Mouse (Mus musculus): Measurements from ENCODE around the gene Cyp1b1. TPM values are rescaled to one million over a fixed set of nuclear protein-coding genes. Genes with fewer than 3 reads are reported as not detected.
A peak's percentile ranks its signal among the peaks of the same experiment; 100 is the strongest.

Gene Cyp1b1
- polyA plus RNA-seq (2021) = 136 TPM

DNA sequence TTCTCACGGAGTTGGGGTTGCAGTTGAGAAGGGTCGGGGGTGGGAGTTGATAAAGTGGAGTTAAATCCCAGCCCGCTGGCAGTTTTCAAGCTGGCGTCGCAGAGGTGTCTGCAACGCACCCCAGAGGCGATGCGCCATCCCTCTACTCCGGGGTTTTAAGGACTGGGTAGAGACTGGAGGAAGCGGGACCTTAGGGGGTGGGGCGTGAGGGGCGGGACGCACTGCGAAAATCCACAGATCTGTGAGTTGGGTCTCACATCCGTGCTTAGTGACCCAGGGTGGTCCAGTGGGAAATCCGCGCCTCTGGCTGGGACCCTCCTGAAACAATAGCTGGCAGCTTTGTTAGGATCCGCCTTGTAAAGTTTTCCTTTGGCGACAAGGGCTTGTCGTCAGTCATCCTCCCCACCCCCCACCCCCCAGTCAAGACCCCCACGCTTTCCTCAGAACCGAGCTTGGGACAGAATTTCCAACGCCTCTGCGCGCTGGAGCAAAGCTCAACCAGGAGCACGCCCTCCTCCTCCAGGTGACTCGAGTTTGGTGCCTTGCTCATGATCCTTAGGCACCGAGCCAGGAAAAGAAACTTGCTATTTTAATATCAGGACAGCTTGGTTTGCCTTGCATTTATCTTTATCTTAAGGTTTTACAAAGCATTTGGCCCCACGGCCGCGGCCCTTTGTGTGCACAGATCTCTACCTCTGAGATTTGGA is at the start of gene Cyp1b1:
Gene Cyp1b1, minus strand, starts transcription at position 131 of the 707 bp plus-strand sequence.
- no peak for TF ChIP-seq CTCF (IDR thresholded peaks at IDR 0.05)
- ChIA-PET CTCF (interaction anchor here (0.7 to 4.3 kb wide), 9 partner anchors 12 to 128 kb away, joined by 3 to 39 read pairs (median 5); no protein-coding TSS in a partner anchor), POLR2A (interaction anchor here (0.5 to 3.1 kb wide), 15 partner anchors 10 to 123 kb away, joined by 3 to 21 read pairs (median 4); no protein-coding TSS in a partner anchor)
- peak; percentile 28 for ATAC-seq
- no peak for DNase-seq (ENCODE audit: low read depth, low spot score)
- in situ Hi-C loops (cut with MboI; ENCODE audit: low pct_unique_long_range_greater_than_20kb) = loop anchor here (5.0 kb wide), 1 partner anchor 112 kb away; no protein-coding TSS in a partner anchor
- no peaks in the 10 kb centered on the region for H3K27me3 ChIP-seq

DNA sequence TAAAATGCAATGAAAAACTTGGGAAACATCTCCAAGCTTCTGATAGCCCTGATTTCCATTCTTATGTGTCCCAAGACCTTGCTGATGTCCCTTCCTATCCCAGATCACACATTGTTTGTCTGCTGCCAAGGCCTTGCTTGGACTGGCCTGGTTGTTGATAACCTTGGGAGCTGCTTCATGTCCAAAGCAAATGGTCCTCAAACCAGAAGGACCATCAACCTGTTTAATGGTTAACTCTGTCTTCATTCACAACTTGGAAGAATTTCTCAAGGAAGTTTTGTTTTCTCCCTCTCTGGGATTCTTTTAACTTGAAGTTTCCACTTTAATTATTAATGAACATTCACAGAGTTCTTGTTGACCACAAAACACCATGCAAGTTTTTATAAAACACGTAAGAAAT is 47.0 kb upstream of the Cyp1b1 start:
- in situ Hi-C loops (cut with MboI; ENCODE audit: low pct_unique_long_range_greater_than_20kb) = no loop called here
- ChIA-PET POLR2A (no interaction called here), CTCF (interaction anchor here (1.5 kb wide), 1 partner anchor 63 kb away, joined by 3 read pairs; no protein-coding TSS in a partner anchor)
- no peak for TF ChIP-seq CTCF (IDR thresholded peaks at IDR 0.05)
- no peaks in the 10 kb centered on the region for H3K27me3 ChIP-seq
- ATAC-seq (no peak), DNase-seq (ENCODE audit: low read depth, low spot score) (no peak)

DNA sequence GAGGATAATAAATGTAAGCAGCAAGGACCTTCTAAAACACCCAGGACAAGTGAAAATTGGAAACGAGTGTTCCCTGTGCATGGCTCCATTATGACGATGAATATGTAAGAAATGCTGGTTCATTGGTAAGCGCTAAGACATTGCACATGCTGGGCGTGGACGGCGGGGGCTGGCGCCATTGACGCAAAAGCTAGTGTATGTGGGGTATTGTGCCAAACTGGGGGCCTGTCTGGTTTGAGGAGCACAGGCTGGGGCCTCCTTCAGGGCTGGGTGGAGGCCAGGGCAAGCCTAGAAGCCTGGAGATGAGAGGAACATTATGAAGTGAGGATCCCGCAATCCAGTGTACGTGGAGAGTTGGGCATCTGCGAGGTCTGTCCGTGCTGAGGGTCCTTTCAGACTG is 39.0 kb upstream of the Cyp1b1 start:
- POLR2A ChIA-PET = no interaction called here
- DNase-seq (ENCODE audit: low read depth, low spot score) = no peak
- no peaks in the 10 kb centered on the region for H3K27me3 ChIP-seq
- ATAC-seq = no peak
- in situ Hi-C loops (cut with MboI; ENCODE audit: low pct_unique_long_range_greater_than_20kb) = no loop called here
- CTCF ChIA-PET = interaction anchor here (1.3 to 1.4 kb wide), 2 partner anchors 11 to 12 kb away, joined by 3 read pairs; no protein-coding TSS in a partner anchor
- no peak for TF ChIP-seq CTCF (IDR thresholded peaks at IDR 0.05)

DNA sequence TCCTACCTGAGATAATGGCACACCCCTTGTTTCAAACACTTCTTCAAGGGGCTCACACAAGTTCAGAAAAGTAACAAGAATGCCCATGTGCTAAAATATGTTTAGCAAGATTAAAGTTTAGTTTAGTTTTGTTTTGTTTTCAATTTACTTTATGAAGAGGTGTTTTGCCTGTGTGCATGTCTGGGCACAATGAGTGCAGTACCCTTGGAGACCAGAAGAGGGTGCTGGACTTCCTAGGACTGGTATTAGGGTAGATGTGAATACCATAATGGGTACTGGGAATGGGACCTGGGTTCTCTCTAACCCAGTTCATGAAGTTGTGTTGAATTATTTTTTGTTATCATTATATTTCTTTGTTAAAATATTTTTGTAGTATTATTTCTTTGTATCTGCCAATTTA is 38.0 kb upstream of the Cyp1b1 start:
- in situ Hi-C loops (cut with MboI; ENCODE audit: low pct_unique_long_range_greater_than_20kb) = no loop called here
- ChIA-PET CTCF (no interaction called here), POLR2A (no interaction called here)
- ATAC-seq (no peak), DNase-seq (ENCODE audit: low read depth, low spot score) (no peak)
- TF ChIP-seq CTCF (IDR thresholded peaks at IDR 0.05) = peak; percentile 57
- H3K27me3 ChIP-seq = no peaks in the 10 kb centered on the region

DNA sequence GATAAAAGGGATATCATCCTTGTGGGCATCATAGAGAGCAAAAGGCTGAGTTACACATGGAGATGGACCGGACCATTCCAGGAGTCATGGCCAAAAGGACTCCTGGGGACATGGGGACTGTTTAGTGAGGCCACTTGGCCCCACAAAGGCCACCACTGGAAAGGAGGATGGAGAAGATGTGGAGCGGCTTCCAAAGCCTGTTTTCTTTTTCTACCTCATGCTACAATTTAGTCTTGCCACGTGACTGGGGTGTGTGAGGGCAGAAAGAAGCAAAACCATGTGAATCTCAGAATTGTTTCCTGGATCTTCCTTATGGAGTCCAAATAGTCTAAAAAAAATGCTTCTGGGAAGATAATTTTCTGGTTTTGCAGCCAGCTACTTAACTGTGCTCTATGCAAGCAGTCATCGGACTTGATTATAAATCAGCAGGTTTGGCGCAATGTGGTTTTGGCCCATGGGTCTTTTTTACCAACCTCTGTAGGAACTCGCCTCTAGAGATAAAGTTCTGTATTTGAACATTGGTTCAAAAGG is 36.9 kb upstream of the Cyp1b1 start:
- ATAC-seq = no peak
- CTCF ChIA-PET = no interaction called here

DNA sequence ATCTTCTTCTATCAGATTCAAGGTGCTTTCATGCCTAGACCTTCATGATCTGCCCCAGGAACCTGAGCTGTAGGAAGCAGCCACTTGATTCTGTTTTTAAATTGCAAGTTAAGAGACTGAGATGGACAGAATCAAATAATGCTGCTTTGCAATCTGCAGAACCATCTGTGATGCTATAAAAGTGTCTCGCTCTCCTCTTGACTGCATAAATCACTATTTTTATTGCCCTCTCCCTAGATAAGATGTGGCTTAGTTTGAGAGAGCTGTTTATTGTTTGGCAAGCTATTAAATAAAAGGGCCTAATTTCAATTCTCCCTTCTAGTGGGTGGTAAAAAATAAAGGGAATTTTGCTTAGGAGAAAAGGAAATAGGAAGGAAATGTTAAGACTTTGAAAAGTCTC is 34.8 kb upstream of the Cyp1b1 start:
- in situ Hi-C loops (cut with MboI; ENCODE audit: low pct_unique_long_range_greater_than_20kb) = no loop called here
- DNase-seq (ENCODE audit: low read depth, low spot score) (no peak), ATAC-seq (no peak)
- POLR2A ChIA-PET = no interaction called here
- TF ChIP-seq CTCF (IDR thresholded peaks at IDR 0.05) = no peak
- CTCF ChIA-PET = interaction anchor here (0.9 kb wide), 1 partner anchor 83 kb away, joined by 3 read pairs; no protein-coding TSS in a partner anchor
- H3K27me3 ChIP-seq = no peaks in the 10 kb centered on the region

More for the DNA sequence above, 36.9 kb upstream of the Cyp1b1 start:
- no peak for DNase-seq (ENCODE audit: low read depth, low spot score)
- H3K27me3 ChIP-seq = no peaks in the 10 kb centered on the region
- no peak for TF ChIP-seq CTCF (IDR thresholded peaks at IDR 0.05)
- POLR2A ChIA-PET = no interaction called here
- in situ Hi-C loops (cut with MboI; ENCODE audit: low pct_unique_long_range_greater_than_20kb) = no loop called here

DNA sequence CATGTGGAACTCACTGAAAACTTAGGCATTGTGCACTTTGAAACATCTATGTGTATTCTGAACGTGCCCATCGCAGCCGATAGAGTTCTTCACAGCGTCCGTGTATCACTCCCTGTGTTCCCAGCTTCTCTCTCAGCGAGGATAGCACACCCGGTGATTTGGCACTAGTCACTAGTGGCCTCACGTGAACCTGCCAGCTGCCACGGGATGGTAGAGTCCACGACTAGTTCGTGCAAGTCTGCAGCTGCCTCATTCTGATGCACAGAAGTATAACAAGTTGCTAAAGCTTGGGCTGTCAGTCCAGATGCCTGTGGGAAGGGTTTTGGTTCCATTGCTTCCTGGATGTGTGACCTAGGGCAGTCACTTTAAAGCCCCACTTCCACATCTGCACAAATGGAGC is 32.1 kb upstream of the Cyp1b1 start:
- no peak for ATAC-seq
- DNase-seq (ENCODE audit: low read depth, low spot score) = no peak
- ChIA-PET POLR2A (interaction anchor here (0.5 to 3.2 kb wide), 2 partner anchors 32 to 86 kb away, joined by 3 to 21 read pairs; partner anchors contain the start of gene Cyp1b1), CTCF (no interaction called here)
- no peaks in the 10 kb centered on the region for H3K27me3 ChIP-seq
- in situ Hi-C loops (cut with MboI; ENCODE audit: low pct_unique_long_range_greater_than_20kb) = no loop called here
- TF ChIP-seq CTCF (IDR thresholded peaks at IDR 0.05) = no peak

DNA sequence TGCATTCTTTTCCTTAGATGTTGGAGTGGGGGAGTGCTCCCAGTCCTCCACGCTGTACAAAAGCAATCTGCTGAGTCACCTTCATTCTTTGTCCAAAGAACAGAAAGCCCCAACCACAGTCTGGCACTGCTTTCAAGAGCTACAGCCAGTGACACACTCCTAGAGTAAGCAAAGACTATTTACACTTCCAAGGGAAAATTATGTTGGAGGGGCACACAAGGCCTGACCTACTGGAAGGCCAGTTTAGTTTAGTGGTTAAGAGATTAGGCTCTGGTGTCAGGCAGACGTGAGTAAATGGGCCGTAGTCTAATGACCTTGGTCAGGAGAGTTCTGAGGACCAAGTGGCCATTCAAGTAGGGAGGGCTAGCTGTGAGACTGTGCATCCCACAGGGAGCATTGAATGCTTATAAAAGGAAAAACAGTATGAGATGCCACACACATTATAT is 31.3 kb upstream of the Cyp1b1 start:
- CTCF ChIA-PET = interaction anchor here (0.7 to 2.3 kb wide), 5 partner anchors 10 to 61 kb away, joined by 3 to 11 read pairs (median 3); partner anchors contain the start of gene Cyp1b1
- no peaks in the 10 kb centered on the region for H3K27me3 ChIP-seq
- no peak for TF ChIP-seq CTCF (IDR thresholded peaks at IDR 0.05)
- in situ Hi-C loops (cut with MboI; ENCODE audit: low pct_unique_long_range_greater_than_20kb) = no loop called here
- POLR2A ChIA-PET = interaction anchor here (0.8 to 3.2 kb wide), 2 partner anchors 31 to 35 kb away, joined by 3 to 21 read pairs; partner anchors contain the start of gene Cyp1b1
- DNase-seq (ENCODE audit: low read depth, low spot score) = peak; percentile 84
- peak; percentile 49 for ATAC-seq

DNA sequence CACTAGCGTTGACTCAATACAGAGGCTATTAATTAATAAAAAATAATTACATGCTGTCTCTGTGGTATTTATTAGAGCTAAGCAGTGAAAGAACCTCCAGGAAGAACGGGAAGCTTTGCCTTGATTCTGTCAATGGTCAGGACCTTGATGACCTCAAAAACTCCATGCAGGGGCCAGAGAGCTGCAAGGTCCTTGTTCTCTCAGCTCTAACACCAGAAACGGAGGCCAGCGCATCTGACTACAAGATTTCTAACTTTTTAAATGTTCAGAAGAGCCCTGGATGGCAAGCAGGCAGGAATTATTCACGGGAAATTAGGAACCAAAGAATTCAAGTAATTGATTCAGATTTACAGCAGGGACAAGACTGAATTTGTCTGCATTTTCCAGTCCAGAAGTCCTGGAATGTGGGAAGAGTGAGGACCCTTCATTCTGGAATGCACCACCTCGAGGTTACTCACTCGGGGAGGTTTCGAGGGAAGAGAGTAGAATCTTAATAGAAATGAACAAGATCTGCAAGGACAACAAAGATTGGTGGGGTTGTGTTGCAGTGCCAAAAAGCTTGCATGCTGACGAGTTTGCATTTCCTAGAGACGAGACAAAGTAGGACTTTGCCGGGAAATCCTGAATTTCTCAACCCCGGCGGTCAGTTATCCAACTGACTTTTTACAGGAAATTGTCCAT is 30.3 kb upstream of the Cyp1b1 start:
- DNase-seq (ENCODE audit: low read depth, low spot score) = peak; percentile 68
- ATAC-seq = peak; percentile 48
- TF ChIP-seq CTCF (IDR thresholded peaks at IDR 0.05) = no peak
- ChIA-PET POLR2A (interaction anchor here (0.8 to 3.2 kb wide), 2 partner anchors 30 to 34 kb away, joined by 3 to 21 read pairs; partner anchors contain the start of gene Cyp1b1), CTCF (interaction anchor here (1.1 to 2.3 kb wide), 3 partner anchors 30 to 62 kb away, joined by 3 to 11 read pairs (median 6); partner anchors contain the start of gene Cyp1b1)
- no peaks in the 10 kb centered on the region for H3K27me3 ChIP-seq
- in situ Hi-C loops (cut with MboI; ENCODE audit: low pct_unique_long_range_greater_than_20kb) = no loop called here

DNA sequence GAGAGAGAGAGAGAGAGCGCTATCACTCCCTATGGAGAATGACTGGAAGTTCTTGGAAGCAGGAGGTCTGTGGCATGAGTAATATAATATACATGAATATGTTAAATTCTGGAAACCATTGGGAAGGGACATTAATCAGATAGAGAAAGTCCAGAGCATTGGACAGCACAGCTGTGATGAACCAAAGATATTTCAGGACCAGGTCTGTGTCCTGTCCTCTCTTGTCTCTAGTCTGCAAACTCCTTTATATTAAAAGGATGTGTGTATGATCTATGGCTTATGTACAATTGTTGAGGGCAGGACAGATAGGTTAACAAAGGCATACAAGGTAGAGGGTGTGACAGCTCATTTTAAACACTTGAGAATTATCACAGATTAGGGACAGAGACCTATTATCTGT is 28.6 kb upstream of the Cyp1b1 start:
- H3K27me3 ChIP-seq = no peaks in the 10 kb centered on the region
- ATAC-seq (no peak), DNase-seq (ENCODE audit: low read depth, low spot score) (no peak)
- ChIA-PET CTCF (interaction anchor here (0.8 kb wide), 1 partner anchor 82 kb away, joined by 3 read pairs; no protein-coding TSS in a partner anchor), POLR2A (interaction anchor here (1.0 to 2.0 kb wide), 2 partner anchors 28 to 32 kb away, joined by 11 to 13 read pairs; partner anchors contain the start of gene Cyp1b1)
- no peak for TF ChIP-seq CTCF (IDR thresholded peaks at IDR 0.05)
- in situ Hi-C loops (cut with MboI; ENCODE audit: low pct_unique_long_range_greater_than_20kb) = no loop called here
